Mouse (Mus musculus): ENCODE measurements at regions not wholly inside any gene's neighbourhood (a gene's known extent, or its start where the extent isn't known, plus 50 kb on each side); places are given as distances from the start of the nearest gene placed in this dataset.
A peak's percentile ranks its signal among the peaks of the same experiment; 100 is the strongest.

- Histone ChIP-seq H3K4me2 (ENCODE audit: low read depth) (no peak overlapping the region), H3K4me3 (no peak overlapping the region), H3K36me3 (ENCODE audit: control insufficient read depth, insufficient read depth) (no peaks in the 10 kb centered on the region), H3K79me2 (ENCODE audit: control insufficient read depth, insufficient read depth) (no peaks in the 10 kb centered on the region), H3ac (ENCODE audit: control insufficient read depth, insufficient read length) (no peak overlapping the region), H3K27me3 (ENCODE audit: control insufficient read depth, insufficient read depth, insufficient read length) (no peaks in the 10 kb centered on the region)
- TF ChIP-seq TCF3 (IDR thresholded peaks at IDR 0.05; ENCODE audit: insufficient read length, low read depth) (no peak), MAX (IDR thresholded peaks at IDR 0.05; ENCODE audit: low read depth) (no peak), SRF (IDR thresholded peaks at IDR 0.05; ENCODE audit: control insufficient read depth, insufficient read length, low read depth) (no peak), E2F4 (IDR thresholded peaks at IDR 0.05; ENCODE audit: insufficient read depth) (no peak), USF1 (IDR thresholded peaks at IDR 0.05; ENCODE audit: low read depth) (no peak), CEBPB (IDR thresholded peaks at IDR 0.05; ENCODE audit: insufficient read depth, poor library complexity, severe bottlenecking) (no peak), TCF12 (IDR thresholded peaks at IDR 0.05; ENCODE audit: insufficient read depth, poor library complexity, severe bottlenecking) (no peak), POLR2A (IDR thresholded peaks at IDR 0.05; ENCODE audit: insufficient read length, low read depth) (no peak), MYOG (IDR thresholded peaks at IDR 0.05; ENCODE audit: control insufficient read depth in 1 of 3, insufficient read depth in 1 of 3, insufficient read length in 2 of 3, low read depth in 2 of 3) (no peak), REST (IDR thresholded peaks at IDR 0.05; ENCODE audit: insufficient read depth, insufficient read length) (no peak), POLR2AphosphoS2 (IDR thresholded peaks at IDR 0.05; ENCODE audit: insufficient read length, low read depth) (no peak), MYOD1 (IDR thresholded peaks at IDR 0.05; ENCODE audit: control insufficient read depth in 1 of 3, insufficient read length in 2 of 3, low read depth in 2 of 3) (no peak)
These were observed 144.8 kb upstream of the Vmn2r99 start for GRCm38 (mm10) chr17:19216936-19217335.

DNA sequence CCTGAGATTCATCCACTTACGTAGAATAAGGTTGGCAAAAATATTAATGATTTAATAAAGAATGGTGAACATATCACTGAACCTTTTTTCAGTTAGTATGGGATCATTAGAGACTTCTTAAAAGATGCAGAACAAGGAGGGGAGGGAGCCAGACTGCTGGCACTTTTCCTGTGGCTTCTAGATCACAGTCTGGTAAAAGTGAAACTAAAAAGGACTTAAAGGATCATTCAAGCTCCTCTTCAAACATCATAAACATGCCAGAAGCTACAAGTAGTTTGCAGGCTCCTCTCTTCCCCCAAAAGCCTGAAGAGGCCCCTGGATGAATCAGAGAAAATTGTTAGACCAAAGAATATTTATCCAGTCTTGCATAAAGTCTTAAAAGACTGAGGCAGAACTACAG, 135.2 kb upstream of the Vmn2r99 start:
- Histone ChIP-seq H3K36me3 (ENCODE audit: control insufficient read depth, insufficient read depth) (no peaks in the 10 kb centered on the region), H3ac (ENCODE audit: control insufficient read depth, insufficient read length) (no peak overlapping the region), H3K4me2 (ENCODE audit: low read depth) (peak overlapping the region; percentile 21), H3K27me3 (ENCODE audit: control insufficient read depth, insufficient read depth, insufficient read length) (no peaks in the 10 kb centered on the region), H3K79me2 (ENCODE audit: control insufficient read depth, insufficient read depth) (no peaks in the 10 kb centered on the region), H3K4me3 (no peak overlapping the region)
- no peak for TF ChIP-seq MYOD1 (IDR thresholded peaks at IDR 0.05; ENCODE audit: control insufficient read depth in 1 of 3, insufficient read length in 2 of 3, low read depth in 2 of 3)
- no peak for TF ChIP-seq SRF (IDR thresholded peaks at IDR 0.05; ENCODE audit: control insufficient read depth, insufficient read length, low read depth)
- no peak for TF ChIP-seq TCF12 (IDR thresholded peaks at IDR 0.05; ENCODE audit: insufficient read depth, poor library complexity, severe bottlenecking)
- no peak for TF ChIP-seq POLR2AphosphoS2 (IDR thresholded peaks at IDR 0.05; ENCODE audit: insufficient read length, low read depth)
- TF ChIP-seq E2F4 (IDR thresholded peaks at IDR 0.05; ENCODE audit: insufficient read depth) = no peak
- TF ChIP-seq MYOG (IDR thresholded peaks at IDR 0.05; ENCODE audit: control insufficient read depth in 1 of 3, insufficient read depth in 1 of 3, insufficient read length in 2 of 3, low read depth in 2 of 3) = no peak
- no peak for TF ChIP-seq REST (IDR thresholded peaks at IDR 0.05; ENCODE audit: insufficient read depth, insufficient read length)
- no peak for TF ChIP-seq MAX (IDR thresholded peaks at IDR 0.05; ENCODE audit: low read depth)
- no peak for TF ChIP-seq USF1 (IDR thresholded peaks at IDR 0.05; ENCODE audit: low read depth)
- TF ChIP-seq CEBPB (IDR thresholded peaks at IDR 0.05; ENCODE audit: insufficient read depth, poor library complexity, severe bottlenecking) = no peak
- TF ChIP-seq TCF3 (IDR thresholded peaks at IDR 0.05; ENCODE audit: insufficient read length, low read depth) = no peak
- no peak for TF ChIP-seq POLR2A (IDR thresholded peaks at IDR 0.05; ENCODE audit: insufficient read length, low read depth)
